Mouse (Mus musculus): ENCODE data around the gene D130043K22Rik. TPM values are rescaled to one million over a fixed set of nuclear protein-coding genes. Genes with fewer than 3 reads are reported as not detected.

D130043K22Rik gene
- polyA plus RNA-seq, 1 experiment from 2014 or later = 5.5 TPM

DNA sequence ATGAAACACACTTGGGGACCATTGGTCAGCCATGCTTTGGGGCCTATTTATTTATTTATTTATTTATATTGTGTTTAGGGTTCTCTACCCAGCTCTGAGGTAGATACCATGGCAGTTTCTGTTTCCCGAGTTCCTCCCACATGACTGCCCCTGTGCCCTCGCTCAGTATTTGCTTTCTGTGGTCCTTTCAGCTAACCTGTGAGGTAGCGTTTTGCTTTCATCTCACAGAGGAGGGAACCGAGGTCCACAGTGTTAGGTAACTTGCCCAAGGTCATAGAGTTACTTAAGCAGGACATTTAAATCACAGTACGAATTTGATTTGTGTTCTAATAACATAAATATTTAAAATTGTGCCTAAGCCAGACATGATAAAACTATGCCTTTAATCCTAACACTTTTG, 102.2 kb downstream of the D130043K22Rik start:
- 94% methylated on average over 5 of the region's 5 CpGs for WGBS
- H3K4me2 ChIP-seq (replicated peaks) = no peak overlapping the region
- ATAC-seq (ENCODE audit: low FRiP score) = no peak
- no peak for DNase-seq (ENCODE audit: low spot score)
- no peaks in the 10 kb centered on the region for H3K27me3 ChIP-seq (ENCODE audit: control insufficient read depth, insufficient read depth, low read length)
- H3K27ac ChIP-seq = no peak overlapping the region
- H3K9ac ChIP-seq = no peak overlapping the region
- no peaks in the 10 kb centered on the region; the same call in 1 of the 2 replicates for H3K4me1 ChIP-seq (replicated peaks; ENCODE audit: control insufficient read depth, insufficient read depth, low read length)
- no peaks in the 10 kb centered on the region for H3K36me3 ChIP-seq (replicated peaks; ENCODE audit: control insufficient read depth, insufficient read depth)
- H3K9me3 ChIP-seq (ENCODE audit: control insufficient read depth, low read length) = no peaks in the 10 kb centered on the region
- no peak overlapping the region for H3K4me3 ChIP-seq (replicated peaks; ENCODE audit: low read length)

DNA sequence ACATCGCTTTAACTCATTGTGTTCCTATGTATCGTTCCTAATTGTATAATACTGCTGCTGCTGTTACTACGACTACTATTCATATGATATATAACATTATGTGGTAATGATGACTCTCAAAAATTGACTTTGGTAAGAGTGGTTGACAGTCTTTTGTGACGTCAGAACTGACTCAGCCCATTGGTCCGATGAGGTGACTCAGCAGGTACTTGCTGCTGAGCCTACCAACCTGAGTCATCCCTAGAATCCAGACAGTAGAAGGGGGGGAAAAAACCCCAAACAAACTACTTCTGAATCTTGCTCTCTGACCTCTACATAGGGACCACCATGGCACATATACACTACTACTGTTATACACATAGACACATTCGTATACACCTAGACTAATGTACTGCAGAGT, 103.9 kb downstream of the D130043K22Rik start:
- H3K27me3 ChIP-seq (ENCODE audit: control insufficient read depth, insufficient read depth, low read length) = no peaks in the 10 kb centered on the region
- no peak overlapping the region for H3K4me3 ChIP-seq (replicated peaks; ENCODE audit: low read length)
- no peaks in the 10 kb centered on the region for H3K9me3 ChIP-seq (ENCODE audit: control insufficient read depth, low read length)
- no peaks in the 10 kb centered on the region for H3K4me1 ChIP-seq (replicated peaks; ENCODE audit: control insufficient read depth, insufficient read depth, low read length)
- DNase-seq (ENCODE audit: low spot score) (no peak), ATAC-seq (ENCODE audit: low FRiP score) (no peak)
- no peak overlapping the region for H3K4me2 ChIP-seq (replicated peaks)
- H3K27ac ChIP-seq = no peak overlapping the region
- H3K9ac ChIP-seq = no peak overlapping the region
- H3K36me3 ChIP-seq (replicated peaks; ENCODE audit: control insufficient read depth, insufficient read depth) = no peaks in the 10 kb centered on the region
- 96% methylated on average over 6 of the region's 6 CpGs for WGBS

Other genes with a start within 250 kb of the D130043K22Rik start
- not detected in 2 replicates for gene Armh2, start 103.9 kb upstream of the D130043K22Rik start, polyA plus RNA-seq (2014; fragmentation: Nextera tagmentation; extraction: Ambion mirVana)
- gene Gmnn, start 83.2 kb upstream of the D130043K22Rik start, polyA plus RNA-seq (2014; fragmentation: Nextera tagmentation; extraction: Ambion mirVana) = 20.6 and 22.1 TPM in 2 replicates
- gene BC005537, start 43.5 kb upstream of the D130043K22Rik start, polyA plus RNA-seq (2014; fragmentation: Nextera tagmentation; extraction: Ambion mirVana) = 40.8 and 43.7 TPM in 2 replicates
- 55.6 and 59.9 TPM in 2 replicates for gene Acot13, start 13.6 kb upstream of the D130043K22Rik start, polyA plus RNA-seq (2014; fragmentation: Nextera tagmentation; extraction: Ambion mirVana)
- 34.7 and 37.5 TPM in 2 replicates for gene Tdp2, start 13.5 kb upstream of the D130043K22Rik start, polyA plus RNA-seq (2014; fragmentation: Nextera tagmentation; extraction: Ambion mirVana)
- 15.8 and 16.5 TPM in 2 replicates for gene Aldh5a1, start 92.5 kb downstream of the D130043K22Rik start, polyA plus RNA-seq (2014; fragmentation: Nextera tagmentation; extraction: Ambion mirVana)
- gene Gpld1, start 98.0 kb downstream of the D130043K22Rik start, polyA plus RNA-seq (2014; fragmentation: Nextera tagmentation; extraction: Ambion mirVana) = 2.8 and 3.8 TPM in 2 replicates
- gene Mrs2, start 175.2 kb downstream of the D130043K22Rik start, polyA plus RNA-seq (2014; fragmentation: Nextera tagmentation; extraction: Ambion mirVana) = 26.6 and 28.9 TPM in 2 replicates
- gene Dcdc2a, start 210.9 kb downstream of the D130043K22Rik start, polyA plus RNA-seq (2014; fragmentation: Nextera tagmentation; extraction: Ambion mirVana) = 3.9 TPM in 2 replicates

Measured in hindbrain, embryonic 14.5 days (tissue).